Mouse (Mus musculus) stomach, postnatal 0 days (tissue): ENCODE data around the gene Pgbd1.

ENCODE experiments used
- CTCF ChIP-seq: IDR thresholded peaks from 2 replicates; pipeline ENCODE4 v1.5.1; 2016; ENCODE audit warnings: antibody characterized with exemption, low read depth, mild to moderate bottlenecking, moderate library complexity
- EP300 ChIP-seq: optimal IDR thresholded peaks from 2 replicates; pipeline ENCODE3; 2016; ENCODE audit warnings: antibody characterized with exemption

GRCm38 (mm10) chr13:21401166-21401565 is 39.7 kb downstream of the Pgbd1 start:
- TF ChIP-seq EP300 (no peak), CTCF (no peak)
